Mouse (Mus musculus): ENCODE measurements at regions not wholly inside any gene's neighbourhood (a gene's known extent, or its start where the extent isn't known, plus 50 kb on each side); places are given as distances from the start of the nearest gene placed in this dataset.

- ATAC-seq (no peak), DNase-seq (ENCODE audit: low spot score) (peak; percentile 10)
- Histone ChIP-seq H3K4me2 (ENCODE audit: low read depth, low read length) (no peak overlapping the region), H3K27ac (no peak overlapping the region), H3K4me3 (ENCODE audit: low read length) (no peak overlapping the region), H3K4me1 (ENCODE audit: insufficient read depth, low read length) (no peaks in the 10 kb centered on the region), H3K36me3 (ENCODE audit: insufficient read depth, low read length) (no peaks in the 10 kb centered on the region), H3K9me3 (ENCODE audit: low read length) (no peaks in the 10 kb centered on the region), H3K27me3 (ENCODE audit: insufficient read depth, low read length) (no peaks in the 10 kb centered on the region), H3K9ac (replicated peaks; ENCODE audit: low read length) (no peak overlapping the region)
- TF ChIP-seq CTCF (IDR thresholded peaks at IDR 0.05; ENCODE audit: low read depth): no peak
Observed at GRCm38 (mm10) chr3:12020181-12020580, 1684.7 kb upstream of the Gm38303 start.

DNA sequence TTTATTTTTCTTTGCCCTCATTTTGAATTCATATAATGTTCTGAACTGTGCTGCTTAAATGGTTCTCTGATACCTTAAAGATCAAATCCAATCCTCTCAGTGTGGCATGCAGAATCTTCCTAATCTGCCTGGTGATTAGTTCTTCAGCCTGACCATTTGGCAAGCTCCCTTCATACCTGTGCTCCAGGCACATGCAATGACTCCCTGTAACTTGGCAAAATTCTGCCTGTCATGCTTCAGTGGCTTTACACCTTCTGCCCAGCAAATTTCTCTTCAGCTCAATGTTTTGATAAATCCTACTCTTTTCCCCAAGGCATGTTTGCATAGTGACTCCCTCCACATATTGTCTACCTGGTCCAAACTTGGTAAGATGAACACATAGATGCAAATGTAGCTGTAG lies 1656.8 kb upstream of the Gm38303 start:
- H3K9ac ChIP-seq (replicated peaks; ENCODE audit: low read length): no peak overlapping the region
- TF ChIP-seq CTCF (IDR thresholded peaks at IDR 0.05; ENCODE audit: low read depth): no peak
- H3K4me1 ChIP-seq (ENCODE audit: insufficient read depth, low read length): no peaks in the 10 kb centered on the region
- H3K36me3 ChIP-seq (ENCODE audit: insufficient read depth, low read length): no peaks in the 10 kb centered on the region
- H3K9me3 ChIP-seq (ENCODE audit: low read length): no peaks in the 10 kb centered on the region
- H3K27ac ChIP-seq: no peak overlapping the region
- no peaks in the 10 kb centered on the region for H3K27me3 ChIP-seq (ENCODE audit: insufficient read depth, low read length)
- no peak overlapping the region for H3K4me2 ChIP-seq (ENCODE audit: low read depth, low read length)
- no peak for DNase-seq (ENCODE audit: low spot score)
- no peak overlapping the region for H3K4me3 ChIP-seq (ENCODE audit: low read length)
- ATAC-seq: no peak

All from hindbrain, postnatal 0 days (tissue).